Mouse (Mus musculus): Measurements from ENCODE around the gene Cnr2. TPM values are rescaled to one million over a fixed set of nuclear protein-coding genes. Genes with fewer than 3 reads are reported as not detected.

The Cnr2 gene
- polyA plus RNA-seq, 1 experiment from 2014 or later, result 0.29 TPM

DNA sequence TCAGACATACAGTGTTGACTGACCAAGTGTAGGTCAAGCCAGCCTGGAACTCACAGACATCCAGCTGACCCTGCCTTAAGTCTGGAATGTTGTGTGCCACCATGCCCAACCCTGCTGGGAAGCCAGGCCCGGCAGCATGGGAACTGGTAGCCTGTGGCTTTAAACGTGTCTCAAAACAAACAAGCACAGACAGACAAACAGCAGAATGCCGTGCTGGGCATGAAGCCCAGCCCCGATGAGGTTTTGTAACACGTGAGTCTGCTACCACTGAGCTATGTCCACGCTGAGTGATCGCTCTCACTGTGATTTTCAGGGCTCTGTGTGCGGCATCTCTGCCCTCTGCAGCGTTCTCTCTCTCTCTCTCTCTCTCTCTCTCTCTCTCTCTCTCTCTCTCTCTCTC, 60.7 kb downstream of the Cnr2 start:
- Histone ChIP-seq H3K36me3 (peaks cover 86% of the 10 kb centered on the region), H3K4me2 (no peak overlapping the region), H3K9me3 (peaks cover 3% of the 10 kb centered on the region; the same call in 1 of the 2 replicates), H3K9ac (no peak overlapping the region), H3K4me1 (no peaks in the 10 kb centered on the region), H3K27ac (replicated peaks) (no peak overlapping the region), H3K4me3 (no peak overlapping the region), H3K27me3 (replicated peaks) (no peaks in the 10 kb centered on the region)
- ATAC-seq (ENCODE audit: extremely low read depth, insufficient number of reproducible peaks, low FRiP score, low TSS enrichment), result no peak
- 84% methylated on average over 9 of the region's 9 CpGs for WGBS

- Histone ChIP-seq H3K36me3 (peaks cover 75% of the 10 kb centered on the region), H3K9ac (no peak overlapping the region), H3K4me3 (no peak overlapping the region), H3K9me3 (no peaks in the 10 kb centered on the region), H3K27ac (replicated peaks) (no peak overlapping the region), H3K4me2 (no peak overlapping the region), H3K27me3 (replicated peaks) (no peaks in the 10 kb centered on the region), H3K4me1 (peaks cover 10% of the 10 kb centered on the region)
- 59% methylated on average over 8 of the region's 8 CpGs for WGBS
- ATAC-seq (ENCODE audit: extremely low read depth, insufficient number of reproducible peaks, low FRiP score, low TSS enrichment), result no peak
Observed at GRCm38 (mm10) chr4:135958354-135958753, 63.2 kb downstream of the Cnr2 start.

DNA sequence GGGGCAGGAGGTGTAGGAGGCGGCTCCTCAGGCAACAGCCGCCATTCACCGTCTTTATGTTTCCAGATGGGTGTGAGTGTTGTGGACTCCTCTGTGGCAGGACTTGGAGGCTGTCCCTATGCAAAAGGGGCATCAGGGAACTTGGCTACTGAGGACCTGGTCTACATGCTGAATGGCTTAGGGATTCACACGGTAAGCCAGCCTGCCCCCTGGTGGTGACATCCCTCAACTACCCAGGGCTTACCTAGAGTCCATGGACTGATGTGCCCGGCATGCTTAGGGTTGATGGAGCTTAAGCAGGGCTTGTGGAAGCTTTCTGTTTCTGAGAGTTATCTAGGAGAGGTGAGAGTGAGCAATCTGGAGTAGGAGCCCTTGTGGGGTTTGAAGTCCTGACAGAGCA, 65.5 kb downstream of the Cnr2 start:
- Histone ChIP-seq H3K9me3 (no peaks in the 10 kb centered on the region), H3K36me3 (peaks cover 61% of the 10 kb centered on the region), H3K4me3 (no peak overlapping the region), H3K9ac (no peak overlapping the region), H3K4me2 (no peak overlapping the region), H3K4me1 (peaks cover 23% of the 10 kb centered on the region), H3K27ac (replicated peaks) (no peak overlapping the region), H3K27me3 (replicated peaks) (no peaks in the 10 kb centered on the region)
- ATAC-seq (ENCODE audit: extremely low read depth, insufficient number of reproducible peaks, low FRiP score, low TSS enrichment), result no peak
- WGBS, result 25% methylated on average over 5 of the region's 5 CpGs

DNA sequence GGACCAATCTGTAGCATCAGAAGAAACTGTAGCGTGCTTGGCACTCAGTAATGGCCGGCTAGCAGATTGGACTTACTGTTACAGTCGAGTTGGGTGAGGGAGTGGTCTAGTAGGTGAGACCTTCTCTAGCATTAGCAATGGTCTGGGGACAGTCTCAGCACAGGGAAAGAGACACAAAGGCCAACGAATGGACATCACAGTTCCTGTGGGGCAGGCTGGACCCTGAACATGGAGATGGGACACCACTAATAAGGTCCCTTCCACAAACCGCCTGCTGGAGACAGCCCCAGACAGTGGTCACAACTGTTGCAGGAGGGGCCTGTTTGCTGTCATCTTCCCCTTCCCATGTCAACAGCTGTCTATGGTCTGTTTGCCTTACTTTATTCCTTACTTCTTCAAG, 66.5 kb downstream of the Cnr2 start:
- no peak overlapping the region for H3K27ac ChIP-seq (replicated peaks)
- WGBS, result 79% methylated on average over 5 of the region's 5 CpGs

DNA sequence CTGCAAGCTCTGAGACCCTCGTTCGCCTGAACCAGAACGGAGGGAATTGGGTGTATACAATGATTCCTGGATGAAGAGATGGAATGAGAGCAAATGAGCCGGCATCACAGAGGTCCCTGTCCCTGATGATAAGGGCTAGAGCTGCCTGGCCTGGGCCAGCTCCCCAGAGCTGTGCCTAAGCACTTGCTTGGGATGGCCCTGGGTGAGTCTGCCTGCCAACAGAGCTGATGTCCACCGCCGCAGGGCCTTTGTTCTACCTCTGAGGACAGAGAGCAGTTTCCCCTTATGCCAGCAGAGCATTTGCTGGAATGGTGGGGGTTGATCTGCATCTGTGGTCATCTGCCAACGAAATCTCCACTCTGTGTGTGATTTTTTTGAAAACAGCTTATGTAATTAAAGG, 67.0 kb downstream of the Cnr2 start:
- Histone ChIP-seq H3K4me1 (peaks cover 23% of the 10 kb centered on the region), H3K27me3 (replicated peaks) (no peaks in the 10 kb centered on the region), H3K9me3 (no peaks in the 10 kb centered on the region), H3K9ac (peak overlapping the region; percentile 86), H3K36me3 (peaks cover 65% of the 10 kb centered on the region), H3K4me2 (peak overlapping the region; percentile 98), H3K4me3 (peak overlapping the region; percentile 82; the same call in 1 of the 2 replicates), H3K27ac (replicated peaks) (0 out of 2 replicates have a peak overlapping the region, but pooled peaks have one; percentile 86)
- no peak for ATAC-seq (ENCODE audit: extremely low read depth, insufficient number of reproducible peaks, low FRiP score, low TSS enrichment)
- 82% methylated on average over 7 of the region's 7 CpGs for WGBS

More for the DNA sequence above, 66.5 kb downstream of the Cnr2 start:
- ATAC-seq (ENCODE audit: extremely low read depth, insufficient number of reproducible peaks, low FRiP score, low TSS enrichment), result no peak
- Histone ChIP-seq H3K36me3 (peaks cover 62% of the 10 kb centered on the region), H3K9ac (no peak overlapping the region), H3K27me3 (replicated peaks) (no peaks in the 10 kb centered on the region), H3K4me2 (no peak overlapping the region), H3K9me3 (no peaks in the 10 kb centered on the region), H3K4me1 (peaks cover 23% of the 10 kb centered on the region), H3K4me3 (no peak overlapping the region)

- ATAC-seq (ENCODE audit: extremely low read depth, insufficient number of reproducible peaks, low FRiP score, low TSS enrichment), result no peak
- Histone ChIP-seq H3K4me1 (peaks cover 23% of the 10 kb centered on the region), H3K36me3 (peaks cover 65% of the 10 kb centered on the region), H3K27me3 (replicated peaks) (no peaks in the 10 kb centered on the region), H3K4me3 (peak overlapping the region; percentile 82), H3K9ac (peak overlapping the region; percentile 86), H3K9me3 (no peaks in the 10 kb centered on the region), H3K27ac (replicated peaks) (peak overlapping the region; percentile 86), H3K4me2 (peak overlapping the region; percentile 98)
- 5% methylated on average over 15 of the region's 15 CpGs for WGBS
Observed at GRCm38 (mm10) chr4:135962946-135963345, 67.8 kb downstream of the Cnr2 start.

DNA sequence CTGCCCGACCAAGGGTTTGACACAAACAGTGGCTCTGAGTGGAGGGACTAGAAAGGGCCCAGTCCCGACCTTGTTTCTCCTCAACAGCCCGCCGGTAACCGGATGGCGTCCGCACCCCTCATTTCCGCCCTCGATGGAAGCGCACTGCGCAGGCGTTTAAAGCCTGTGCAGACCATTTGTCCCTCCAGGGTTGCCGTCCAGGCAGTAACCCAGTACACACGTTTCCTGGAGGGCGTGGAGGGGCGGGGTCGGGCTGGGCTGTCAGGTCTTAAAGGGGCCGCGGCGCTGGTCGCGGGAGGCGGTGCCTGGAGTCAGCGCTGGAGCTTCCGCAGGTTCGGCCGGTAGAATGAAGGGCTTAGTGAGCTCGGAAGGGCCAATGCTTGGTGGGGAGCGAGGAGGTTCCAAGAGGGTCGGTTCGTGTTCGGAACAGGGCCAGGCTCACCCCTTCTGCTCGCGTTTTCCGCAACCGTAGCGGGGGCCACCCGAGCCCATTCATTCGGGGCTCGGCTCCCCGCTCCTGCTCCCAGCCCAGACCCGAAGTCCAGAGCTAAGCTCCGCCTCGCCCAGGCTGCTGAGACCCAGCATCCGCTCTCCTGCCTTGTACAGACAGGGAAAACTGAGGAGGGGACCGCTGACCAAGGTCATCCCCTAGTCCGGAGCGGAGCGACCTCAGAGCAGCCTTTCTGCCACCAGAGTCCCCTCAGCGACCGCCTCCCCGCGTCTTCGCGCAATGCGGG, 68.4 kb downstream of the Cnr2 start, which contains the start of gene Gale:
Gale (plus strand) TSS at position 271 of the 737 bp plus-strand sequence.
- whole genome bisulfite sequencing, result under 1% methylated on average over 56 of the region's 56 CpGs
- Histone ChIP-seq H3K4me2 (peak within 1 kb of the TSS; percentile 98), H3K27ac (replicated peaks) (peak within 1 kb of the TSS; percentile 86), H3K9ac (peak within 1 kb of the TSS; percentile 86), H3K36me3 (peaks cover 65% of the 10 kb centered on the region), H3K27me3 (replicated peaks) (no peaks in the 10 kb centered on the region), H3K9me3 (no peaks in the 10 kb centered on the region), H3K4me1 (peaks cover 23% of the 10 kb centered on the region), H3K4me3 (peak within 1 kb of the TSS; percentile 82)
- ATAC-seq (ENCODE audit: extremely low read depth, insufficient number of reproducible peaks, low FRiP score, low TSS enrichment), result peak; percentile 82

GRCm38 (mm10) chr4:135964426-135964825, 69.2 kb downstream of the Cnr2 start:
- Histone ChIP-seq H3K4me3 (peak overlapping the region; percentile 82), H3K4me1 (peaks cover 23% of the 10 kb centered on the region), H3K9ac (peak overlapping the region; percentile 86), H3K9me3 (no peaks in the 10 kb centered on the region), H3K27ac (replicated peaks) (peak overlapping the region; percentile 79), H3K27me3 (replicated peaks) (no peaks in the 10 kb centered on the region), H3K36me3 (peaks cover 66% of the 10 kb centered on the region), H3K4me2 (peak overlapping the region; percentile 98)
- WGBS, result 5% methylated on average over 12 of the region's 12 CpGs
- ATAC-seq (ENCODE audit: extremely low read depth, insufficient number of reproducible peaks, low FRiP score, low TSS enrichment), result no peak

- Histone ChIP-seq H3K27ac (replicated peaks) (no peak overlapping the region), H3K9me3 (no peaks in the 10 kb centered on the region), H3K36me3 (peaks cover 66% of the 10 kb centered on the region), H3K4me1 (peaks cover 23% of the 10 kb centered on the region), H3K9ac (no peak overlapping the region), H3K4me3 (0 out of 2 replicates have a peak overlapping the region, but pooled peaks have one; percentile 82), H3K4me2 (peak overlapping the region; percentile 98), H3K27me3 (replicated peaks) (no peaks in the 10 kb centered on the region)
- ATAC-seq (ENCODE audit: extremely low read depth, insufficient number of reproducible peaks, low FRiP score, low TSS enrichment), result no peak
- WGBS, result 81% methylated on average over 9 of the region's 9 CpGs
Observed at GRCm38 (mm10) chr4:135965113-135965512, 69.9 kb downstream of the Cnr2 start.

DNA sequence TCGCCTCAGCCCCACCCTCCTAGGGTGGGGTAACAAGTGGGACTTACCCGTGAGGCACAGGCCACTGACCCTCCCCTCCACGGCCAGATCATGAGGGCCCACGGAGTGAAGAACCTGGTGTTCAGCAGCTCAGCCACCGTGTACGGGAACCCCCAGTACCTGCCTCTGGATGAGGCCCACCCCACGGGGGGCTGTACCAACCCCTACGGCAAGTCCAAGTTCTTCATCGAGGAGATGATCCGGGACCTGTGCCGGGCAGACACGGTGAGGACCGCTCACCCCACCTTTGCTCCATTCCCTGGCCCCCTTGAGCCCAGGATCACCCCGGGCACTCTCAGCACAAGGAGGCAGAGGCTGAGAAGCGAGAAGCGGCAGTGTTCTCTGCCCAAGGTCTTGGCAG, 71.1 kb downstream of the Cnr2 start:
- ATAC-seq (ENCODE audit: extremely low read depth, insufficient number of reproducible peaks, low FRiP score, low TSS enrichment), result no peak
- Histone ChIP-seq H3K4me1 (peaks cover 30% of the 10 kb centered on the region), H3K9ac (no peak overlapping the region), H3K36me3 (peaks cover 64% of the 10 kb centered on the region), H3K9me3 (no peaks in the 10 kb centered on the region), H3K4me2 (no peak overlapping the region), H3K27ac (replicated peaks) (no peak overlapping the region), H3K4me3 (no peak overlapping the region), H3K27me3 (replicated peaks) (no peaks in the 10 kb centered on the region)
- 91% methylated on average over 16 of the region's 16 CpGs for WGBS

DNA sequence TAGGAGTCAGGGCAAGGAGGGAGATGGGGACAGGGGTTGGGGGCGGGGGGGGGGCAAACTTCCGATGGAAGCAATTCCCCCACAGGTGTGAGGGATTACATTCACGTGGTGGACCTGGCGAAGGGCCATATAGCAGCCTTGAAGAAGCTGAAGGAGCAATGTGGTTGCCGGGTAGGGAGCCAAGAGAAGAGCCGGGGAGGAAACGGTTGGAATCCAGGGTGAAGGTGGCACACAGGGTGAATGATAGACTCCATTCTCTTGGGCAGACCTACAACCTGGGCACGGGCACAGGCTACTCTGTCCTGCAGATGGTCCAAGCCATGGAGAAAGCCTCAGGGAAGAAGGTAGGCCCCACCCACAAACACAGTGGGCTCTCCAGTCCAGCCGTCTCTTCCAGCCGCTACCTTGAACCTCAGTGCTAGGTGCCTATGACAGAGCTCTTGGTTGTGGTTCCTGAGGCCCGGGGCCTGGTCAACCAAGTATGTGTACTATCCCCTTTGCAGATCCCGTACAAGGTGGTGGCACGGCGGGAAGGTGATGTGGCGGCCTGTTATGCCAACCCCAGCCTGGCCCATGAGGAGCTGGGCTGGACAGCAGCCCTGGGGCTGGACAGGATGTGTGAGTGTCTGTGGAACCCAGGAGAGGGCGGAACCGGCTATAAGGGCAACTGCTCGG, 72.0 kb downstream of the Cnr2 start:
- Histone ChIP-seq H3K4me1 (peaks cover 37% of the 10 kb centered on the region), H3K9me3 (no peaks in the 10 kb centered on the region), H3K4me2 (no peak overlapping the region), H3K36me3 (peaks cover 55% of the 10 kb centered on the region), H3K27ac (replicated peaks) (no peak overlapping the region), H3K4me3 (no peak overlapping the region), H3K27me3 (replicated peaks) (no peaks in the 10 kb centered on the region), H3K9ac (no peak overlapping the region)
- no peak for ATAC-seq (ENCODE audit: extremely low read depth, insufficient number of reproducible peaks, low FRiP score, low TSS enrichment)
- 88% methylated on average over 18 of the region's 18 CpGs for WGBS

Measured in heart, embryonic 13.5 days (tissue).